ENCODE assay signal across 8 mouse cellular contexts in genomic region chr5:125203759-125204158, GRCm38 (mm10). TPM values are rescaled to one million over a fixed set of nuclear protein-coding genes. Genes with fewer than 3 reads are reported as not detected.
DNase-seq lines count a peak whose midpoint lies in the region; ATAC-seq and TF ChIP-seq lines count a peak whose summit lies in the region.

No protein-coding gene starts in this region.

- H3K9me3 ChIP-seq in lung, embryonic 16.5 days (ENCODE audit: control insufficient read depth, low read length), result no peaks in the 10 kb centered on the region
- no peaks in the 10 kb centered on the region for H3K9me3 ChIP-seq in forebrain, embryonic 11.5 days (ENCODE audit: control insufficient read depth, low read length)
- H3K9me3 ChIP-seq in hindbrain, embryonic 15.5 days, result no peaks in the 10 kb centered on the region
- no peaks in the 10 kb centered on the region for H3K9me3 ChIP-seq in liver, postnatal 0 days (ENCODE audit: low read length)

- no peak for TF ChIP-seq EP300 in liver, postnatal 0 days (IDR thresholded peaks at IDR 0.05; ENCODE audit: low read depth)

- no peak for ATAC-seq in lung, embryonic 16.5 days (ENCODE audit: low read depth)
- ATAC-seq in forebrain, embryonic 11.5 days (replicated peaks; ENCODE audit: low FRiP score), result no peak
- ATAC-seq in hindbrain, embryonic 15.5 days (ENCODE audit: low FRiP score, low read depth), result no peak
- no peak for ATAC-seq in liver, postnatal 0 days
- no peak for ATAC-seq in activated CD4-positive, CD25-positive, alpha-beta regulatory T cell, adult 4 months

- DNase-seq in lung, adult 18-20 months, result no peak
- DNase-seq in forebrain, embryonic 11.5 days (ENCODE audit: low spot score), result no peak
- no peak for DNase-seq in liver, postnatal 0 days
- DNase-seq in embryo, embryonic 10.5 days (ENCODE audit: low spot score), result no peak

- no peaks in the 10 kb centered on the region for H3K27me3 ChIP-seq in lung, embryonic 16.5 days (ENCODE audit: control insufficient read depth, insufficient read depth, low read depth, low read length)
- H3K27me3 ChIP-seq in forebrain, embryonic 11.5 days (ENCODE audit: control insufficient read depth, insufficient read depth, low read length), result no peaks in the 10 kb centered on the region
- H3K27me3 ChIP-seq in hindbrain, embryonic 15.5 days, result no peaks in the 10 kb centered on the region
- H3K27me3 ChIP-seq in liver, postnatal 0 days (ENCODE audit: insufficient read depth, low read length), result no peaks in the 10 kb centered on the region

- WGBS in lung, embryonic 16.5 days, result 48% methylated on average over 11 of the region's 11 CpGs
- 67% methylated on average over 11 of the region's 11 CpGs for WGBS in forebrain, embryonic 11.5 days
- 28% methylated on average over 11 of the region's 11 CpGs for WGBS in hindbrain, embryonic 15.5 days
- WGBS in olfactory bulb, adult 2 months, result 26% methylated on average over 11 of the region's 11 CpGs
- WGBS in liver, postnatal 0 days (ENCODE audit: insufficient replicate concordance), result 60% methylated on average over 11 of the region's 11 CpGs

- H3K27ac ChIP-seq in lung, embryonic 16.5 days (ENCODE audit: low read length), result 0 out of 2 replicates have a peak overlapping the region, but pooled peaks have one; percentile 21
- peak overlapping the region; percentile 59; the same call in 1 of the 2 replicates for H3K27ac ChIP-seq in forebrain, embryonic 11.5 days (ENCODE audit: low read depth, low read length)
- peak overlapping the region; percentile 64 for H3K27ac ChIP-seq in hindbrain, embryonic 15.5 days (replicated peaks)
- peak overlapping the region; percentile 67 for H3K27ac ChIP-seq in olfactory bulb, adult 2 months (ENCODE audit: insufficient read depth, low read depth, low read length)
- H3K27ac ChIP-seq in liver, postnatal 0 days (ENCODE audit: low read depth), result no peak overlapping the region

- no peak overlapping the region for H3K9ac ChIP-seq in lung, embryonic 16.5 days (ENCODE audit: low read length)
- no peak overlapping the region for H3K9ac ChIP-seq in forebrain, embryonic 11.5 days (ENCODE audit: low read length)
- H3K9ac ChIP-seq in hindbrain, embryonic 15.5 days, result no peak overlapping the region
- H3K9ac ChIP-seq in liver, postnatal 0 days (replicated peaks), result no peak overlapping the region

- no peak for TF ChIP-seq CTCF in olfactory bulb, adult 2 months (IDR thresholded peaks at IDR 0.05; ENCODE audit: insufficient read depth, low read depth, low read length)
- no peak for TF ChIP-seq CTCF in liver, postnatal 0 days (IDR thresholded peaks at IDR 0.05; ENCODE audit: low read depth)

- H3K4me2 ChIP-seq in lung, embryonic 16.5 days (ENCODE audit: low read depth, low read length), result no peak overlapping the region
- H3K4me2 ChIP-seq in forebrain, embryonic 11.5 days (ENCODE audit: low read depth, low read length, severe bottlenecking), result no peak overlapping the region
- H3K4me2 ChIP-seq in hindbrain, embryonic 15.5 days, result no peak overlapping the region
- no peak overlapping the region for H3K4me2 ChIP-seq in liver, postnatal 0 days (ENCODE audit: low read depth, low read length)

- no peak overlapping the region for H3K4me3 ChIP-seq in lung, embryonic 16.5 days (ENCODE audit: low read length)
- H3K4me3 ChIP-seq in forebrain, embryonic 11.5 days (ENCODE audit: low read depth, low read length), result no peak overlapping the region
- H3K4me3 ChIP-seq in hindbrain, embryonic 15.5 days, result no peak overlapping the region
- no peak overlapping the region for H3K4me3 ChIP-seq in olfactory bulb, adult 2 months (ENCODE audit: insufficient read depth, low read depth, low read length)
- H3K4me3 ChIP-seq in liver, postnatal 0 days (ENCODE audit: low read depth, low read length), result no peak overlapping the region

- peaks cover 9% of the 10 kb centered on the region for H3K4me1 ChIP-seq in lung, embryonic 16.5 days (replicated peaks; ENCODE audit: control insufficient read depth, insufficient read depth, low read length)
- H3K4me1 ChIP-seq in forebrain, embryonic 11.5 days (replicated peaks; ENCODE audit: control insufficient read depth, insufficient read depth, low read length), result peaks cover 15% of the 10 kb centered on the region
- H3K4me1 ChIP-seq in hindbrain, embryonic 15.5 days (replicated peaks), result peaks cover 26% of the 10 kb centered on the region
- peaks cover 33% of the 10 kb centered on the region for H3K4me1 ChIP-seq in olfactory bulb, adult 2 months (ENCODE audit: control insufficient read depth, insufficient read depth, low read length)
- H3K4me1 ChIP-seq in liver, postnatal 0 days (ENCODE audit: insufficient read depth), result no peaks in the 10 kb centered on the region

- no peak for TF ChIP-seq POLR2A in olfactory bulb, adult 2 months (IDR thresholded peaks at IDR 0.05; ENCODE audit: insufficient read depth, low read depth, low read length)

- H3K36me3 ChIP-seq in lung, embryonic 16.5 days (ENCODE audit: control insufficient read depth, insufficient read depth, low read length), result no peaks in the 10 kb centered on the region
- H3K36me3 ChIP-seq in forebrain, embryonic 11.5 days (ENCODE audit: control insufficient read depth, insufficient read depth, low read length), result no peaks in the 10 kb centered on the region
- no peaks in the 10 kb centered on the region for H3K36me3 ChIP-seq in hindbrain, embryonic 15.5 days
- H3K36me3 ChIP-seq in liver, postnatal 0 days (replicated peaks; ENCODE audit: insufficient read depth, low read length), result no peaks in the 10 kb centered on the region

RNA-seq across cellular contexts. Expression of gene Ncor2, which starts 24.7 kb away (rescaled TPM):
- 20.3 and 27.3 TPM in 2 replicates for polyA plus RNA-seq in lung, embryonic 16.5 days (2015; fragmentation: Nextera tagmentation; extraction: Ambion mirVana)
- polyA plus RNA-seq in forebrain, embryonic 11.5 days (2014; fragmentation: Nextera tagmentation; extraction: Ambion mirVana), result 27.3 and 29.5 TPM in 2 replicates
- polyA plus RNA-seq in hindbrain, embryonic 15.5 days (2015; fragmentation: Nextera tagmentation; extraction: Ambion mirVana), result 26.3 and 28.7 TPM in 2 replicates
- polyA plus RNA-seq in olfactory bulb, adult 2 months (2012; ENCODE audit: insufficient read depth, insufficient read length, low replicate concordance, missing spikeins), result not detected in 2 replicates
- polyA plus RNA-seq in liver, postnatal 0 days (2015; fragmentation: Nextera tagmentation; extraction: Ambion mirVana), result 3.1 and 3.4 TPM in 2 replicates
- 1 to 10 TPM; 2.9 to 8.0 TPM for polyA plus RNA-seq in activated CD4-positive, CD25-positive, alpha-beta regulatory T cell, adult 4 months (2017; shearing (Covaris generic))
